Mouse (Mus musculus) lung, adult 18-20 months (tissue): ENCODE results near the gene Tmcc1.
"Not testable (repeated sequence)": the region's sequence is repeated elsewhere in the genome, so short reads cannot be mapped to it uniquely, and the experiment has no call there.

ENCODE experiments used
- DNase-seq, 2 experiments: peaks; one replicate each; pipeline ENCODE4 v3.0.0; 2022; ENCODE audit warnings: mixed read lengths in 2 of 2

Tmcc1 gene

GRCm38 (mm10) chr6:116193394-116194393 is at the start of gene Tmcc1:
TSS of gene Tmcc1 (minus strand) at chr6:116193486.
- peak; percentile 97 to 98 for DNase-seq

GRCm38 (mm10) chr6:116240371-116240770 is 47.1 kb upstream of the Tmcc1 start:
- no peak for DNase-seq

DNA sequence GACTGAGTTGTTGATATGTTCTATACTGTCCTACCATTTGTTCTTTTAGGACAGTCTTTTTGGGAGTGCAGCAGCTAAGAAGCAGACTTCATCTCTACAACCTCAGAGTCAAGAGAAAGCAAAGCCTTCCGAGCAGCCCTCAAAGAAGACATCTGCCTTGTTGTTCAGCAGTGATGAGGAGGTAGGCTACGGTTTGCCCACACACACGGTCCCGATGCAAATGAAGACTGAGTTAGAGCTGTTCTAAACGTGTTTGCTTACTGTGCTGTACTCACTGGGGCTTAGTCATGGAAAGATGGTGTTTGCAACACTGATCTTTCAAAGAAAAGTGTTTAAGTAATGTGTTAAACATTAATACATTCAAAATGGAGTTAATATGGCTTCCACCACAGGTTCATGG is 44.8 kb upstream of the Tmcc1 start:
- DNase-seq, result no peak

DNA sequence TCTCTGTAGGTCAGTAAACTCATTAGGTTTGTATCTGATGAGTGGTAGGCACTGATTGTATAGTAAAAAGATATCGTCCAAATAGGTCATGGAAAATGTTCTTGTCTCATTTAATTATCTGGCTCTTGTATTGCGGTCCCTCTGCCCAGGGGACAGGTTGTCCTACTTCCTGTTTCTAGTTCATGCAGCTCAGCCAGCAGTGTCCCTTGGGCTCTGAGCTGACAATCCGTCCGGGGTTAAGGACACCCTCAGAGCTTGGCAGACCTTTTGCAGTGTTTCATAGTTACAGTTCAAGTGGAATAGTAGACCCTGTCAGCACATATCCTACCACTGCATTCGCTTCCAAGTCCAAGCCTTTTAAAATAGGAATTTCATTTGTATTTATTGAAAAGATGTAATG is 42.0 kb upstream of the Tmcc1 start:
- DNase-seq, result no peak

DNA sequence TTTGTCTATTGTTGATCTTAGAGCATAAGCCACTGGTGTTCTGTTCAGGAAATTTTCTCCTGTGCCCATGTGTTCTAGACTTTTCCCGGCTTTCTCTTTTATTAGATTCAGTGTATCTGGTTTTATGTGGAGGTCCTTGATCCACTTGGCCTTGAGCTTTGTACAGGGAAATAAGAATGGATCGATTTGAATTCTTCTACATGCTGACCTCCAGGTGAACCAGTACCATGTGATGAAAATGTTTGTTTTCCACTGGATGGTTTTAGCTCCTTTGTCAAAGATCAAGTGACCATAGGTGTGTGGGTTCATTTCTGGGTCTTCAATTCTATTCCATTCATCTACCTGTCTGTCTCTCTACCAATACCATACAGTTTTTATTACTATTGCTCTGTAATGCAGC is 41.5 kb upstream of the Tmcc1 start:
- DNase-seq, result not testable (repeated sequence)

DNA sequence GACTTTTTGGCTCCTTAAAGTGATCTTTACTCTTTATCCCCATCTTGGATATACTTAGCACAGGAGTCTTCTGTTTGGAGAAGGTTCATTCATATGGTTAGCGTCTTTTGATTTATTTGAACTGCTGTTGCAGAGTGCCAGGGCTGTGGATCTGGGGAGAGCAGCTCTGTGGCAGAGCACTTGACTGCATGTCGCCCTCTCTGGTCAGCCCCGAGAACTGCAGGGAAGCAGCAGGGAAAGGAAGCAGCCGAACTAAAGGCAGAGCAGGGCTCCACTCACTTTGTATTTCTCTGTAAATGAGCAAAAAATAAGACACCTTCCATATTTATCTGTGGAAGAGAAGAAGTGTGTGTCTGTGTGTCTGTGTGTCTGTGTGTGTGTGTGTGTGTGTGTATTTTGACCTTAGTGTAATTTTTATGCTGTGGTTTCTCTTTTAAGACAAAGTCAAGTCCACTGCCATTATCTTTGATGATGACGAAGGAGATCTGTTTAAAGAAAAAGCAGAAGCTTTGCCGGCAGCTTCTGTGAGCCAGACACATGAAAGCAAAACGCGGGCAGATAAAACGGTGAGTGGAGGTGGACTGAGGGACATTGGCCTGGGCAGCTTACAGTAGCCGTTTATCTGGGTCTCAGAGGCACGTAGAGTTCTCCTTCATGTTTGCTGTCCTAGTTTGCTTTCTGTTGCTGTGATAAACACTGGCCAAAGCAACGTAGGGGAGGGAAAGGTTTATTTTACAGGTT is 35.7 kb upstream of the Tmcc1 start:
- peak; percentile 65 for DNase-seq

DNA sequence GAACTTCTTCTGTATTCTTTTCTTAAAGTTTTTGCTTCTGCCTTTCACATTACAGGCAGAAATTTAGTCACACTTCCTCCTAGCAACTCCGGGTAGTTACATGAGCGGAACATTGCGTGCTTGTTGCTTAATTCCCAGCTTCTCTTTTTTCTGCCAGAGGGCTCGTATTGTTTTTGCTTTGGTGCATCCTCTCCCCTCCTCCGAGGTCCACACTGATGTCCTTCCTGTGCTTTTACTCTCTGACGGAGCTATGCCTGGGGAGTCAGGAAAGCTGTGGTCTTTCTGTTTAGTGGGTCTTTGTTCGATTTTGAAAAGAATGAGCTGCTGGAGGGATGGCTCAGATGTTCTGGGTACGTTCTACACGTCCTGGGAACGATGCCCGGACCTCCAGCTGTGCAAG is 34.5 kb upstream of the Tmcc1 start:
- peak; percentile 30 to 33 for DNase-seq

GRCm38 (mm10) chr6:116207729-116208534 is 14.6 kb upstream of the Tmcc1 start, which contains the start of gene Washc2:
TSS of gene Washc2 (plus strand) at chr6:116208038.
- peak; percentile 96 to 97 for DNase-seq

DNA sequence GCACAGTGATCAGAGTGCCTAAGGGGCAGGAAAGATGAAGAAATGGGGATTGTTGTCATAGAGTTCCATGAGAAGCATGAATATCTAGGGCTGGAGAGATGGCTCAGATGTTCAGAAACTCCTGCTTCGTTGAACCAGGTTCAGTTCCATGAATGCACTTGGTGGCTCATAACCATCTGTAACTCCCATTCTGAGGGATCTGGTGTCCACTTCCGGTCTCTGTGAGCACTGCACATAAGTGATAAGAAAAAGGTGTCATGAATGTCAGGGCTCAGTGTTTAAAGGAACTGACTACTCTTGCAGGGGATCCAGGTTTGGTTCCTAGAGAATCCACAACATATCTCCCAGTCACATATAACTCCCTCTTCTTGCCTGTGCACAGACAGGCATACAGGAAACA is 6.4 kb upstream of the Tmcc1 start:
- no peak for DNase-seq

DNA sequence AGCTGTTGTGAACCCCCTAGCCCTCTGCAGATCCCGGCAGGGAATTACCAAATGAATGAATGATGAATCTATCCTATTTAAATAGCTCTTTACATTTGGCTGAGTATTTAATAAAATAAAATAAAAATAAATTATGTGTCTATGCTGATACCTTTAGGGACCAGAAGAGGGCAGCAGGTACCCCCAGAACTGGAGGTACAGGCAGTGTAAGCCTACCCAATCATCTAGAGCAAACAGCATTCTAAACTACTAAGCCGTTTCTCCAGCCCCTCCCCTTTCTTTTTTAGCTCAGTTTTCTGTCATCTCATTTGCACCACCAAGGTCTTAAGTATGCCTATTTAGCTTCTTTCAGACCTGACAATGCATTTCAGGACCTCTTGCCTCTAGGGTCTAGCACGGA is 4.9 kb upstream of the Tmcc1 start:
- no peak for DNase-seq

DNA sequence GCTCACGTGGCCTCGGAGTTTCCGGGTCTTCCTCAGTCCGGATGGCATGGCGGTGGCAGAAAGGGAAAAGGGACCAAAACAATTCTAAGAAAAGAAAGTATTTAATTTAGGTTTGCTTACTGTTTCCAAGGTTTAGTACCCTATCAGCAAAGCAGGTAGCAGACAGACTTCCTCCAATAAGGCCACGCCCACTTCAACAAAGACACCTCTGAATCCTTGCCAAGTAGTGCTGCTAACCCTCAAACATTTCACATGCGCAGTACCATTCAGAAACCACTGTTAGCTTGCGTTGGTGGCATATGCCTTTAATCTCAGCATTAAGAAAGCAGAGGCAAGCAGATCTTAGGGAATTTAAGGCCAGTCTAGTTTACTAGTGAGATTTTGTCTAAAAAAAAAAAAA is 2.5 kb upstream of the Tmcc1 start:
- no peak for DNase-seq

- DNase-seq, result no peak
Measured at GRCm38 (mm10) chr6:116192809-116193311, 426 bp downstream of the Tmcc1 start.

- no peak for DNase-seq
Measured at GRCm38 (mm10) chr6:116189417-116189816, 3.9 kb downstream of the Tmcc1 start.

GRCm38 (mm10) chr6:116186485-116186884 is 6.8 kb downstream of the Tmcc1 start:
- no peak for DNase-seq

GRCm38 (mm10) chr6:116183509-116183908 is 9.8 kb downstream of the Tmcc1 start:
- DNase-seq, result no peak

DNA sequence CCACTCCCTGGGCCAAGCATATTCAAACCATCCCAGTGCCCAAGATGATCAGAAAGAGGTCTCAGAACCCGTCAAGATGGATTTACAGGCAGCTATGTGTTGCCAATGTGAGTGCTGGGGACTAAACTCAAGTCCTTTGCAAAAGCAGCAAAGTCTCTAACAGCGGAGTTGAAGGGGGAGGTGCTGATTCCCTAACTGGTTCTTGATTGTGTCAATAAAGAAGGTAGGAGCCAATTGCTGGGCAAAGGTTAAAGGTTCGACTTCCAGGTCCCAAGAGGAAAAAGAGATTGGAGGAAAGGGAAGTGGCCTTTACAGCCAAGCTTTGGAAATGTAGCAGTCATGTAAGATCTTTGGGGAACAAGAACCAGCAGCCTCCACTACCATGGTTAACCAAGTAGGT is 12.6 kb downstream of the Tmcc1 start:
- no peak for DNase-seq

DNA sequence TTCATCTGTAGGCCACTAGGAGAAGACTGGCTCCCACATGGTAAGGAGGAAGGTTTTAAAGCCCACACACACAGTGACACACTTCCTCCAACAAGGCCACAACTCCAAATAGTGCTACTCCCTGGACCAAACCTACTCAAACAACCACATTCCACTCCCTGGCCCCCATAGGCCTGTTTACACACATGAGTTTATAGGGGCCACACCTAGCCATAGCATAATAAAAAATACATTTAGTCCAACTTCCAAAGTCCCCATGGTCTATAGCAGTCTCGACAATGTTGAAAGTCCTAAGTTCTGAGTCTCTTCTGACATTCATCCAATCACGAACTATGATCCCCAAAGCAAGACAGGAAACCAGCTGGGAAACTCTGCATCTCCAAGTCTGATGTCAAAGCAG is 14.9 kb downstream of the Tmcc1 start:
- no peak for DNase-seq

DNA sequence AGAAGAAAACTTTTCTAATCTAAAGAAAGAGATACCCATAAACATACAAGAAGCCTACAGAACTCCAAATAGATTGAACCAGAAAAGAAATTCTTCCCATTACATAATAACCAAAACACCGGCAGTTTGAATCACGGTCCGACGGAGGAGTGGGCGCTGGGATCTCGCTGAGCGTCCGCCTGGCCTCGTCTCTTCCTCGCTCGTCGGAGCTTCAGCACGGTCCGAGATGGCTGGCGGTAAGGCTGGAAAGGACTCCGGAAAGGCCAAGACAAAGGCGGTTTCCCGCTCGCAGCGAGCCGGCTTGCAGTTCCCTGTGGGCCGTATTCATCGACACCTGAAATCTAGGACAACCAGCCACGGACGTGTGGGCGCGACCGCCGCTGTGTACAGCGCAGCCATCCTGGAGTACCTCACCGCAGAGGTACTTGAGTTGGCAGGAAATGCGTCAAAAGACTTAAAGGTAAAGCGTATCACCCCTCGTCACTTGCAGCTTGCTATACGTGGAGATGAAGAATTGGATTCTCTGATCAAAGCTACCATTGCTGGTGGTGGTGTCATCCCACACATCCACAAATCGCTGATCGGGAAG is 19.7 kb downstream of the Tmcc1 start:
- DNase-seq, result not testable (repeated sequence)

DNA sequence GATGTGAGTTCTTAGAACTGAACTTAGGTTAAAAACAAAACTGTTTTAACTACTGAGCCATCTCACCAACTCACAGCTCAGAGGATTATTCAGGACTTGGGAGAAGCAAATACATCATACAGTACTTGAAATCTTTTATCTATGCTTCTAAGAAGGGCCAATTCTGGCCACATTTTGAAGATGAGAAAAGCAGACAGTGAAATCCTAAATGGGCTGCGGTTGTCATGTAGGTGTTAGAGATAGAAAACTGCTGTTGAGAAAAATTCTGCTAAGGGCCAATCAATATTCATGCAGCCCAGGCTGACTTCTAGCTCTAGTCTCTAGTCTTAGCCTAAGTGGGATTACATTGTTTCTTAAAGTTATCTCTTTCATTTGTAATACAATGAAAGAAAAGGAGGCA is 26.9 kb downstream of the Tmcc1 start:
- DNase-seq, result no peak

- DNase-seq, result no peak
Measured at GRCm38 (mm10) chr6:116154854-116155624, 38.2 kb downstream of the Tmcc1 start.

- no peak for DNase-seq
Measured at GRCm38 (mm10) chr6:116147386-116147785, 45.9 kb downstream of the Tmcc1 start.
